In the genomic region with DNA sequence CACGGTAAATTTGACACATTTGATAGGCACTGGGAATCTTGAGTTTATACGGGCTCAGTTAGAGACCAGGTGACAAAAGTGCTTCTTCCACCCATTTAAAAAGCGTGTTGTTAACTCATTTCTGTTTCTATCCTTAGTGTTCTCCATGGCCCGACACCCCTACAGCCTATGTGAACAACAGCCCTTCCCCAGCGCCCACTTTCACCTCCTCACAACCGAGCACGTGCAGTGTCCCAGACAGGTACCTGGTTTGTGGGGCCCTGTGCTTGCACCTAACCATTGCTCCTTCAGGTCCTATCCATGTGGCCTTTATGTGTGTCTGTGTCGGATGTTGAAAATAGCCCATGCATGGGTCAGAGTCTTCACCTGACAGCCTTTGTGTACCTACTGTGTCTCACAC, we compare ENCODE assay signal across 19 mouse cellular contexts. TPM values are rescaled to one million over a fixed set of nuclear protein-coding genes. Genes with fewer than 3 reads are reported as not detected.
DNase-seq lines count a peak whose midpoint lies in the region; ATAC-seq and TF ChIP-seq lines count a peak whose summit lies in the region.
"Had no signal": no experiment of that assay in that cellular context is flagged by ENCODE, and none has a peak within 500 bp of the region (broad histone marks: within the 10 kb centered on the region; RNA-seq: fewer than 3 reads in every experiment).

No protein-coding gene starts in this region.

- no peaks in the 10 kb centered on the region for H3K27me3 ChIP-seq in heart, embryonic 10.5 days (ENCODE audit: insufficient read depth, poor library complexity, severe bottlenecking)
- H3K27me3 ChIP-seq in liver, embryonic 13.5 days = no peaks in the 10 kb centered on the region
- H3K27me3 ChIP-seq in liver, embryonic 11.5 days (replicated peaks; ENCODE audit: control insufficient read depth, insufficient read depth, low read length) = no peaks in the 10 kb centered on the region
- H3K27me3 ChIP-seq in small intestine, adult 2 months (ENCODE audit: control insufficient read depth, insufficient read depth, low read length) = no peaks in the 10 kb centered on the region
- H3K27me3 ChIP-seq in embryonic facial prominence, embryonic 10.5 days (replicated peaks; ENCODE audit: low read depth, poor library complexity, severe bottlenecking) = no peaks in the 10 kb centered on the region
- H3K27me3 ChIP-seq: embryonic facial prominence, embryonic 12.5 days; forebrain, embryonic 13.5 days; forebrain, embryonic 15.5 days had no signal

- 94% methylated on average over 8 of the region's 8 CpGs for WGBS in heart, embryonic 10.5 days
- 88% methylated on average over 8 of the region's 8 CpGs for WGBS in liver, embryonic 13.5 days (ENCODE audit: insufficient replicate concordance)
- WGBS in liver, embryonic 11.5 days = 95% methylated on average over 8 of the region's 8 CpGs
- 92% methylated on average over 8 of the region's 8 CpGs for WGBS in small intestine, adult 2 months
- WGBS in embryonic facial prominence, embryonic 10.5 days = 93% methylated on average over 8 of the region's 8 CpGs

- ATAC-seq in liver, embryonic 13.5 days (ENCODE audit: low read depth) = no peak
- ATAC-seq in liver, embryonic 11.5 days (replicated peaks; ENCODE audit: low FRiP score) = no peak
- ATAC-seq: forebrain, embryonic 13.5 days; forebrain, embryonic 15.5 days had no signal

- H3K4me1 ChIP-seq in heart, embryonic 10.5 days = no peaks in the 10 kb centered on the region
- peaks cover 45% of the 10 kb centered on the region for H3K4me1 ChIP-seq in liver, embryonic 13.5 days (replicated peaks)
- H3K4me1 ChIP-seq in liver, embryonic 11.5 days (replicated peaks; ENCODE audit: control insufficient read depth, insufficient read depth, low read length) = peaks cover 23% of the 10 kb centered on the region
- H3K4me1 ChIP-seq in small intestine, adult 2 months (ENCODE audit: control insufficient read depth, insufficient read depth, insufficient read length, low read length) = peaks cover 4% of the 10 kb centered on the region; the same call in 1 of the 2 replicates
- no peaks in the 10 kb centered on the region for H3K4me1 ChIP-seq in embryonic facial prominence, embryonic 10.5 days
- H3K4me1 ChIP-seq: embryonic facial prominence, embryonic 12.5 days; forebrain, embryonic 15.5 days had no signal

- peaks cover 97% of the 10 kb centered on the region for H3K36me3 ChIP-seq in heart, embryonic 10.5 days
- peaks cover 90% of the 10 kb centered on the region for H3K36me3 ChIP-seq in liver, embryonic 13.5 days
- H3K36me3 ChIP-seq in liver, embryonic 11.5 days (ENCODE audit: control insufficient read depth, insufficient read depth, low read length) = peaks cover 40% of the 10 kb centered on the region
- H3K36me3 ChIP-seq in small intestine, adult 2 months (ENCODE audit: control insufficient read depth, insufficient read depth, low read length) = peaks cover 60% of the 10 kb centered on the region
- peaks cover 100% of the 10 kb centered on the region for H3K36me3 ChIP-seq in embryonic facial prominence, embryonic 10.5 days (replicated peaks)

- no peaks in the 10 kb centered on the region for H3K9me3 ChIP-seq in heart, embryonic 10.5 days
- no peaks in the 10 kb centered on the region for H3K9me3 ChIP-seq in liver, embryonic 13.5 days (replicated peaks)
- no peaks in the 10 kb centered on the region for H3K9me3 ChIP-seq in liver, embryonic 11.5 days (ENCODE audit: control insufficient read depth, low read length)
- peaks cover 2% of the 10 kb centered on the region; the same call in 1 of the 2 replicates for H3K9me3 ChIP-seq in embryonic facial prominence, embryonic 10.5 days
- H3K9me3 ChIP-seq: embryonic facial prominence, embryonic 12.5 days; forebrain, embryonic 13.5 days; forebrain, embryonic 15.5 days had no signal

- H3K9ac ChIP-seq in liver, embryonic 13.5 days = no peak overlapping the region
- no peak overlapping the region for H3K9ac ChIP-seq in liver, embryonic 11.5 days (ENCODE audit: low read depth, low read length)
- H3K9ac ChIP-seq: embryonic facial prominence, embryonic 12.5 days; forebrain, embryonic 13.5 days; forebrain, embryonic 15.5 days had no signal

- TF ChIP-seq CTCF in small intestine, adult 2 months (IDR thresholded peaks at IDR 0.05; ENCODE audit: extremely low read depth, insufficient read length, insufficient replicate concordance, low read depth, low read length) = no peak

- H3K27ac ChIP-seq in heart, embryonic 10.5 days = no peak overlapping the region
- peak overlapping the region; percentile 7; the same call in 1 of the 2 replicates for H3K27ac ChIP-seq in liver, embryonic 13.5 days
- no peak overlapping the region for H3K27ac ChIP-seq in liver, embryonic 11.5 days (ENCODE audit: low read depth, low read length)
- 0 out of 2 replicates have a peak overlapping the region, but pooled peaks have one; percentile 13 for H3K27ac ChIP-seq in small intestine, adult 2 months (ENCODE audit: insufficient read depth, low read depth, low read length)
- H3K27ac ChIP-seq in embryonic facial prominence, embryonic 10.5 days (replicated peaks) = no peak overlapping the region
- H3K27ac ChIP-seq: embryonic facial prominence, embryonic 12.5 days; forebrain, embryonic 13.5 days; forebrain, embryonic 15.5 days had no signal

- H3K4me3 ChIP-seq in heart, embryonic 10.5 days = no peak overlapping the region
- H3K4me3 ChIP-seq in liver, embryonic 13.5 days (replicated peaks) = no peak overlapping the region
- H3K4me3 ChIP-seq in liver, embryonic 11.5 days (ENCODE audit: low read depth, low read length) = no peak overlapping the region
- no peak overlapping the region for H3K4me3 ChIP-seq in small intestine, adult 2 months (ENCODE audit: low read depth, low read length)
- no peak overlapping the region for H3K4me3 ChIP-seq in embryonic facial prominence, embryonic 10.5 days
- H3K4me3 ChIP-seq: embryonic facial prominence, embryonic 12.5 days; forebrain, embryonic 13.5 days; forebrain, embryonic 15.5 days had no signal

- DNase-seq in heart, embryonic 10.5 days (ENCODE audit: low spot score) = peak; percentile 56
- DNase-seq in heart, postnatal 4 days = no peak
- no peak for DNase-seq in liver, embryonic 13.5 days
- no peak for DNase-seq in liver, embryonic 11.5 days (ENCODE audit: low spot score)
- DNase-seq in embryonic facial prominence, embryonic 10.5 days (ENCODE audit: low spot score) = no peak
- DNase-seq: adrenal gland, adult 2 months; adrenal gland, postnatal 10 days; adrenal gland, postnatal 25 days; cerebellum, adult 11 months; cerebellum, adult 18-20 months; cerebellum, adult 8-10 months; cerebellum, adult 9-11 months; cerebellum, postnatal 14 days; cerebellum, postnatal 36 days; embryo, embryonic 11 days had no signal

- no peak overlapping the region for H3K4me2 ChIP-seq in liver, embryonic 13.5 days
- no peak overlapping the region for H3K4me2 ChIP-seq in liver, embryonic 11.5 days
- H3K4me2 ChIP-seq: embryonic facial prominence, embryonic 12.5 days; forebrain, embryonic 13.5 days; forebrain, embryonic 15.5 days had no signal

- no peak for TF ChIP-seq POLR2A in small intestine, adult 2 months (IDR thresholded peaks at IDR 0.05; ENCODE audit: low read depth, low read length)

RNA-seq across cellular contexts. Expression of gene Ubp1, which starts 33.7 kb away (rescaled TPM):
- polyA plus RNA-seq in heart, embryonic 10.5 days (2016; fragmentation: Nextera tagmentation; extraction: Ambion mirVana) = 28.5 and 38.3 TPM in 2 replicates
- 10 to 100 TPM; 39.1 to 39.8 TPM for total RNA-seq in heart, postnatal 4 days (2021)
- 48.4 and 52.8 TPM in 2 replicates for polyA plus RNA-seq in liver, embryonic 13.5 days (2015; fragmentation: Nextera tagmentation; extraction: Ambion mirVana)
- 57.4 and 58.5 TPM in 2 replicates for polyA plus RNA-seq in liver, embryonic 11.5 days (2014; fragmentation: Nextera tagmentation; extraction: Ambion mirVana)
- polyA plus RNA-seq in small intestine, adult 2 months (2012; rRNA removed) = 16.0 and 28.3 TPM in 2 replicates
- polyA plus RNA-seq in embryonic facial prominence, embryonic 10.5 days (2016; fragmentation: Nextera tagmentation; extraction: Ambion mirVana) = 39.0 and 39.2 TPM in 2 replicates

Comparison
In these comparisons a context has a peak if more than half of its experiments do, and no peak if none do; other contexts are left out.
1. H3K27ac ChIP-seq: peak in liver, embryonic 13.5 days (single experiment) and small intestine, adult 2 months (single experiment); none in heart, embryonic 10.5 days (single experiment), liver, embryonic 11.5 days (single experiment) and embryonic facial prominence, embryonic 10.5 days (single experiment).